ENCODE assay signal across 12 mouse cellular contexts in the genomic region with DNA sequence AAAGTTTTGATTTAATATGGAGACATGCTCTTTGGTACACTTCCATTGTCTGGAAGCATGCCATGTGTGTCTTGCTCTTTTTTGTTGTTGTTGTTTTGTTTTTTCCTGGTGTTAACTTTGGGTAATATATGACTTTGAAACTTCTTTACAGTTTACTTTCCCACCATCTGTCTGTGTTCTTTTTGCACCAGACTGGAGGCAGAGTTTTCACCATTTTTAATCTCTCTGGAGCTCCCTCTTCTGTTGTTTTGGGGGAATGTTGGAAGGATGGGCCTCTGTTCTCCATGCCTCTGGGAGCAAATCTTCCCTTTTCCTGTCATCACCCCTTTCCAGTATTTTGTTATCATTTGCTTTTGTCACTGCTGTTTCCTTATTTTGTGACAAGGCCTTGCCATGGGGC.
DNase-seq lines count a peak whose midpoint lies in the region; ATAC-seq and TF ChIP-seq lines count a peak whose summit lies in the region.
"Had no signal": no experiment of that assay in that cellular context is flagged by ENCODE, and none has a peak within 500 bp of the region (broad histone marks: within the 10 kb centered on the region; RNA-seq: fewer than 3 reads in every experiment).

No protein-coding gene starts in this region.

- peak; percentile 49 for TF ChIP-seq CTCF in lung, embryonic 14.5 days (IDR thresholded peaks at IDR 0.05; ENCODE audit: low read depth)

- no peak overlapping the region for H3K9ac ChIP-seq in lung, embryonic 14.5 days
- H3K9ac ChIP-seq: limb, embryonic 12.5 days; neural tube, embryonic 15.5 days had no signal

- no peak overlapping the region for H3K27ac ChIP-seq in lung, embryonic 14.5 days (ENCODE audit: low read depth)
- H3K27ac ChIP-seq: heart, embryonic 10.5 days; limb, embryonic 12.5 days; neural tube, embryonic 15.5 days had no signal

- DNase-seq in adrenal gland, postnatal 10 days, result peak; percentile 15
- DNase-seq in adrenal gland, adult 18-20 months (ENCODE audit: low spot score in 2 of 2), result no peak
- DNase-seq in heart, postnatal 4 days, result peak; percentile 15
- DNase-seq in heart, adult 11 months, result no peak
- peak; percentile 57 for DNase-seq in lung, embryonic 14.5 days
- no peak for DNase-seq in lung, adult 18-20 months
- peak; percentile 35 for DNase-seq in brain, adult 2 months (ENCODE audit: low read depth, low spot score)
- DNase-seq in layer of hippocampus, adult 8-10 months (ENCODE audit: low spot score in 2 of 2), result no peak

- ATAC-seq in lung, embryonic 14.5 days (ENCODE audit: insufficient read depth), result no peak

- no peak overlapping the region for H3K4me3 ChIP-seq in lung, embryonic 14.5 days (ENCODE audit: low read depth, low read length)
- H3K4me3 ChIP-seq: heart, embryonic 10.5 days; limb, embryonic 12.5 days; neural tube, embryonic 15.5 days had no signal

- H3K27me3 ChIP-seq in lung, embryonic 14.5 days (ENCODE audit: insufficient read depth, low read length), result no peaks in the 10 kb centered on the region
- H3K27me3 ChIP-seq: limb, embryonic 12.5 days; megakaryocyte, embryonic 14.5 days; neural tube, embryonic 15.5 days had no signal

- H3K9me3 ChIP-seq in lung, embryonic 14.5 days (ENCODE audit: low read depth, low read length), result no peaks in the 10 kb centered on the region
- H3K9me3 ChIP-seq: heart, embryonic 10.5 days; limb, embryonic 12.5 days; megakaryocyte, embryonic 14.5 days; neural tube, embryonic 15.5 days had no signal

- H3K36me3 ChIP-seq in lung, embryonic 14.5 days (ENCODE audit: insufficient read depth), result no peaks in the 10 kb centered on the region
- H3K36me3 ChIP-seq: heart, embryonic 10.5 days; limb, embryonic 12.5 days; neural tube, embryonic 15.5 days had no signal

- H3K4me2 ChIP-seq in lung, embryonic 14.5 days, result no peak overlapping the region
- H3K4me2 ChIP-seq: limb, embryonic 12.5 days; neural tube, embryonic 15.5 days had no signal

- H3K4me1 ChIP-seq in lung, embryonic 14.5 days (ENCODE audit: insufficient read depth), result no peaks in the 10 kb centered on the region
- H3K4me1 ChIP-seq: limb, embryonic 12.5 days had no signal

Comparison
In these comparisons a context has a peak if more than half of its experiments do, and no peak if none do; other contexts are left out.
1. DNase-seq: peak in adrenal gland, postnatal 10 days (single experiment), heart, postnatal 4 days (single experiment), lung, embryonic 14.5 days (single experiment) and brain, adult 2 months (single experiment); none in adrenal gland, adult 18-20 months (0 of 2), heart, adult 11 months (single experiment), lung, adult 18-20 months (0 of 2) and layer of hippocampus, adult 8-10 months (0 of 2).